Mouse (Mus musculus) myocyte (in vitro differentiated cells): ENCODE measurements around the gene Tcf7l1.

Source experiments
- CEBPB ChIP-seq: IDR thresholded peaks from 2 replicates; pipeline ENCODE4 v1.6.1; 2011; ENCODE audit warnings: mild to moderate bottlenecking, moderate library complexity; ENCODE audit not compliant: poor library complexity, insufficient read depth, severe bottlenecking
- MAX ChIP-seq: IDR thresholded peaks from one replicate; pipeline ENCODE4 v1.6.1; 2011; ENCODE audit warnings: low read depth, mild to moderate bottlenecking, control low read depth
- MYOD1 ChIP-seq, 3 experiments: IDR thresholded peaks; one replicate each; pipeline ENCODE4 v1.6.1; 2011; ENCODE audit warnings: control low read depth in 2 of 3, low read depth in 2 of 3, mild to moderate bottlenecking in 2 of 3, moderate library complexity in 1 of 3; ENCODE audit not compliant: insufficient read length in 2 of 3, control insufficient read depth in 1 of 3
- MYOG ChIP-seq, 3 experiments: IDR thresholded peaks; one replicate each; pipeline ENCODE4 v1.6.1; 2011; ENCODE audit warnings: control low read depth in 2 of 3, low read depth in 2 of 3, mild to moderate bottlenecking in 2 of 3; ENCODE audit not compliant: insufficient read length in 2 of 3, control insufficient read depth in 1 of 3, insufficient read depth in 1 of 3
- POLR2A ChIP-seq: IDR thresholded peaks from one replicate; pipeline ENCODE4 v1.6.1; 2011; ENCODE audit warnings: low read depth, mild to moderate bottlenecking, control low read depth, moderate library complexity; ENCODE audit not compliant: insufficient read length
- POLR2AphosphoS2 ChIP-seq: IDR thresholded peaks from one replicate; pipeline ENCODE4 v1.6.1; 2011; ENCODE audit warnings: low read depth, control low read depth; ENCODE audit not compliant: insufficient read length
- TCF12 ChIP-seq: IDR thresholded peaks from one replicate; pipeline ENCODE4 v1.6.1; 2011; ENCODE audit warnings: mild to moderate bottlenecking, control low read depth; ENCODE audit not compliant: poor library complexity, insufficient read depth, severe bottlenecking
- TCF3 ChIP-seq: IDR thresholded peaks from one replicate; pipeline ENCODE4 v1.6.1; 2011; ENCODE audit warnings: low read depth, control low read depth; ENCODE audit not compliant: insufficient read length
- USF1 ChIP-seq: IDR thresholded peaks from one replicate; pipeline ENCODE4 v1.6.1; 2011; ENCODE audit warnings: low read depth, mild to moderate bottlenecking, control low read depth, moderate library complexity

GRCm38 (mm10) chr6:72682238-72682637 lies 106.8 kb downstream of the Tcf7l1 start:
- TF ChIP-seq POLR2AphosphoS2 (no peak), POLR2A (no peak), USF1 (no peak), MYOD1 (IDR thresholded peaks at IDR 0.05; ENCODE audit: control insufficient read depth in 1 of 3, insufficient read length in 2 of 3, low read depth in 2 of 3) (no peak), TCF3 (no peak), MAX (no peak), CEBPB (no peak), TCF12 (no peak), MYOG (IDR thresholded peaks at IDR 0.05; ENCODE audit: control insufficient read depth in 1 of 3, insufficient read depth in 1 of 3, insufficient read length in 2 of 3, low read depth in 2 of 3) (no peak)
